Comparison of ENCODE assay signal across 20 mouse cellular contexts in genomic region chrX:106198904-106199303, GRCm38 (mm10). TPM values are rescaled to one million over a fixed set of nuclear protein-coding genes. Genes with fewer than 3 reads are reported as not detected.
A peak's percentile ranks its signal among the peaks of the same experiment; 100 is the strongest.
DNase-seq lines count a peak whose midpoint lies in the region; ATAC-seq and TF ChIP-seq lines count a peak whose summit lies in the region.
"Had no signal": no experiment of that assay in that cellular context is flagged by ENCODE, and none has a peak within 500 bp of the region (broad histone marks: within the 10 kb centered on the region; RNA-seq: fewer than 3 reads in every experiment).

No protein-coding gene starts in this region.

- intact Hi-C loops in left cerebral cortex, adult 2 months (cut with DNase I) = no loop called here

- TF ChIP-seq CTCF in left cerebral cortex, adult 2 months (IDR thresholded peaks at IDR 0.05) = peak; percentile 48

- H3K4me3 ChIP-seq in left cerebral cortex, adult 2 months = no peak overlapping the region
- H3K4me3 ChIP-seq: heart, embryonic 13.5 days; hindbrain, embryonic 10.5 days had no signal

- peak; percentile 35 for DNase-seq in CD4-positive, CD25-positive, alpha-beta regulatory T cell, adult 2 months (ENCODE audit: low read depth, low spot score)
- no peak for DNase-seq in left cerebral cortex, adult 2 months (ENCODE audit: extremely low spot score in 1 of 2, low spot score in 2 of 2)
- DNase-seq in left cerebral cortex, adult 11 months (ENCODE audit: low spot score) = no peak
- peak; percentile 5 for DNase-seq in thymus, postnatal 14 days
- DNase-seq in thymus, postnatal 36 days = no peak
- no peak for DNase-seq in cerebellum, postnatal 36 days
- DNase-seq in left cerebral cortex, adult 18-20 months (ENCODE audit: low spot score in 2 of 2) = no peak
- DNase-seq: adrenal gland, postnatal 36 days; cerebellum, postnatal 25 days; kidney, adult 18-20 months; kidney, postnatal 4 days; thymus, postnatal 25 days had no signal

- no peak overlapping the region for H3K27ac ChIP-seq in left cerebral cortex, adult 2 months
- H3K27ac ChIP-seq: heart, embryonic 13.5 days; hindbrain, embryonic 10.5 days; macrophage had no signal

- no peak for ATAC-seq in CD4-positive, CD25-positive, alpha-beta regulatory T cell, adult 4 months

RNA-seq across cellular contexts. Expression of gene Pgk1, which starts 12.0 kb away (rescaled TPM):
- polyA plus RNA-seq in CD4-positive, CD25-positive, alpha-beta regulatory T cell, adult 4 months (2017; shearing (Covaris generic)) = 100 to 1,000 TPM; 128 to 183 TPM
- 100 to 1,000 TPM; 408 to 481 TPM for total RNA-seq in left cerebral cortex, adult 2 months (2021)
- 100 to 1,000 TPM; 472 to 481 TPM for total RNA-seq in left cerebral cortex, adult 18-20 months (2021)

RNA-seq across cellular contexts. Expression of gene Taf9b, which starts 22.1 kb away (rescaled TPM):
- 10 to 100 TPM; 44.2 to 52.8 TPM for polyA plus RNA-seq in CD4-positive, CD25-positive, alpha-beta regulatory T cell, adult 4 months (2017; shearing (Covaris generic))
- 10 to 100 TPM; 21.5 to 22.4 TPM for total RNA-seq in left cerebral cortex, adult 2 months (2021)
- 10 to 100 TPM; 25.7 to 25.9 TPM for total RNA-seq in left cerebral cortex, adult 18-20 months (2021)

RNA-seq across cellular contexts. Expression of gene Tlr13, which starts 55.9 kb away (rescaled TPM):
- not detected for polyA plus RNA-seq in CD4-positive, CD25-positive, alpha-beta regulatory T cell, adult 4 months (2017; shearing (Covaris generic))
- 1 to 10 TPM; 1.2 TPM for total RNA-seq in left cerebral cortex, adult 2 months (2021)
- 1 to 10 TPM in 1 of 2 experiments, under 1 TPM in 1; 1.00 to 1.2 TPM for total RNA-seq in left cerebral cortex, adult 18-20 months (2021)

RNA-seq across cellular contexts. Expression of gene Fnd3c2, which starts 56.3 kb away (rescaled TPM):
- polyA plus RNA-seq in CD4-positive, CD25-positive, alpha-beta regulatory T cell, adult 4 months (2017; shearing (Covaris generic)) = not detected
- total RNA-seq in left cerebral cortex, adult 2 months (2021) = not detected
- not detected for total RNA-seq in left cerebral cortex, adult 18-20 months (2021)
- total RNA-seq: adrenal gland, postnatal 36 days; gastrocnemius, adult 18-20 months had no signal
- polyA plus RNA-seq: embryonic facial prominence, embryonic 14.5 days; forebrain, embryonic 11.5 days; heart, embryonic 13.5 days; hindbrain, embryonic 10.5 days; macrophage; neural tube, embryonic 14.5 days had no signal

Comparison
In these comparisons a context has a peak if more than half of its experiments do, and no peak if none do; other contexts are left out.
1. DNase-seq: peak in CD4-positive, CD25-positive, alpha-beta regulatory T cell, adult 2 months (single experiment) and thymus, postnatal 14 days (single experiment); none in left cerebral cortex, adult 2 months (0 of 2), left cerebral cortex, adult 11 months (single experiment), thymus, postnatal 36 days (0 of 2), cerebellum, postnatal 36 days (0 of 2) and left cerebral cortex, adult 18-20 months (0 of 2).